Mouse (Mus musculus): Measurements from ENCODE around the gene Cdh4.
A peak's percentile ranks its signal among the peaks of the same experiment; 100 is the strongest.

Cdh4 gene

DNA sequence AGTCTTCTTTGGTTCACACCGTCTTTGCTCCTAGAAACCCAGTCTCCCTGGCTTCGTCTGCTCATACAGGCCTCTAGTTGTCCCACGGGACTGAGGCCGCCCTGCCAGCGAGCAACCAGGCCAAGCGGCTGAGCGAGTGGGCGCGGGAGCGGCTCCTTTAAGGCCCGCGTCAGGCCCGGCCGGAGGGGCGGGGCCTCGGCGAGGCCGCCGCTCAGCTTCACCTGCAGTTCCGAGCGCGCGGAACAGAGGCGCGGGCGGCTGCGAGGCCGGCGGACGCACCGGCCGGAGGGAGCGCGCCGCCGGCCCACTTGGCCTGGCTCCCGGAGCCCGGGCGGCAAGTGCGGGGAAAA, at the start of gene Cdh4:
Gene Cdh4, plus strand, starts transcription at position 241 of the 350 bp plus-strand sequence.
- DNase-seq (ENCODE audit: low spot score in 2 of 2), result peak in 1 of 2 experiments; percentile 39

- no peak for DNase-seq (ENCODE audit: low spot score in 2 of 2)
These were observed 46.8 kb upstream of the Cdh4 start for GRCm38 (mm10) chr2:179395442-179395841.

DNA sequence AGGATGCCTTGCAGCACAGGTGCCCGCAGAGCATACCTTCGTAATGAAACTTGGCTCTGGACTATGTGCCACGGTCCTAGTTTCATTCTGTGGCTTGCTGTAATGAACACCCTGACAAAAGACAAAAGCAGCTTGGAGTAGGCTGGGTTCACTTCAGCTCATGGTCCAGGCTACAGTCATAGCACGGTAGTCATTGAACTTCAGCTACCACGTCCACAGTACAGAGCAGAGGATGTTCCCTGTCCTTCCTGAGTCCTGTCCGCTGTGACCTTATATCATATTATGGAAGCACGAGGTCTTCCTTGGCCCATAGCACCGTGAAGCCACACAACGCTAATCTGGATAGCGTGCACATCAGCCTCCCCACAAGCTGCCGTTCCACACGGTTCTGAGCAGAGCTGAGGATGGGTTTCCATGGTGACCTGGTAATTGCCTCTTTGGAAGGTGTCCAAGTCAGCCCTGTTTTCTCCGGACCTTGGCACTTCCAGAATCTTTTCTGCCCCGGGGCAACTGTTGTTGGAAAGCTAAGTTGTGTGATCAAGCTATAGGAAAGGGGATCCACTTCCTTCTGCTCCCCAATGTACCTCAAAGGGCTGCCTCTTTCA, 42.5 kb upstream of the Cdh4 start:
- DNase-seq (ENCODE audit: low spot score in 2 of 2), result peak; percentile 13 to 15

DNA sequence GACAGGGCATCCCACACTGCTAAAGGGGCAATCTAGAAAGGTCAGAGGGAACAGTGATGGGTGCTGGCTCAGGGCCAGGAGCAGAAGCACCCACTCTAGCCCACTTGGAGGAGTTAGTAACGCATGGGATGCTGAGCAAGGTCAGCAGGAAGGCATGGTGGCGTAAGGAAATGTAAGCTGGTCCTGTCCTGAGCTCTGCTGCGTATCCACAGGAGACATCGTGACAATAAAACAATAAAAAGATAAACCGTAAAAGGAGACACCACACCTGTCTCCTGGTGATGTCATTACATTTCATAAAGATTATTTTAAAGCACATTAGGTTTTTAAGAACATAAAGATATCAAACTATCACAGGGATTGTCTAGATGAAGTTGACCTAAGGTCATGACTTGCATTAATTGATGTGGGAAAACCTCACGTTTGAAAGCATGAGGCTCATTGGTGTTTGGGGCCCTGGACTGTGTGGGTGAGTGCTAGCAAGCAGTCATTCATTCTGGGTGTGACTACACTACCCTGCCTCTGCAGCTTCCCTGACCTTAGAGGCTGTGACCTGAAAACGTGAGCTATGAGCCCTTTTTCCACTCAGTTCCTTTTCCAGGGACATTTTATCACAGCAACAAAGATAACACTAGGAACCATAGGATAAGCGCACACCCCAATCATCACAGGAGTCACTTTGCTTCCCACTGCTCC, 31.2 kb upstream of the Cdh4 start:
- DNase-seq (ENCODE audit: low spot score in 2 of 2), result no peak

DNA sequence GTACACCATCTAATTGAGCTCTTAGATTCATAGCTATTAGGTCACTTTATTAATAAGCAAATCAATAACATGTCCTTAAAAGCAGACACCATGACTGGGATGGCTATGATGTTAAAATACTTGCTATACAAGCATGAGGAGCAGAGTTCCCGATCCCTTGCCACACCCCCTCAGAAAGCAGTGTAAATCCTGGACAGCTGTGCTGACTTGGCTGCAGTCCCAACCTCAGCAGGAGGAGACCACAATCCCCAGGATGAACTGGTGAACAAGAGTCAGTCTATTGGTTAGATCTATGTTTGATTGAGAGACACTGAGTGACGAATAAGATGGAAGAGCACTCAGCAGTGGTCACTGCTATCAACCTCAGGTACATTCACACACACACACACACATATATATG, 29.3 kb upstream of the Cdh4 start:
- no peak for DNase-seq (ENCODE audit: low spot score in 2 of 2)

DNA sequence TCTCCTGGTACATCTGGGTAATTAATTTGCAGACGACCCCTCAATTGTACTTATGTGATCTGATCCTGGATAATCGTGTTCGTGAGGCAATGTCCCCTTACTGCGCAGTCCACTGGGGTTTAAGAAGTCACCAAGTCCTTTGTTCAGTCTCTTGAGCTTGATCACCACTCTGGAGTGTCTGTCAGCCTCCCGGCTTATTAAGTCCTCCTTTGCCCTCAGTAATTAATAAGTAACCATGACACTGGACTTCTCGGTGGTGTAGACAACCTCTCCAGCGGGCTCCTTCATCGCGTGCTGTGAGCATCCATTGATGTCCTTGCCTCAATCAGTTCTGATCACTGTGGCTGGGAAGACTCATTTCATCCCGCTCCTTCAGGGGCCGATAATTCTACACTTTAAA, 28.0 kb upstream of the Cdh4 start:
- DNase-seq (ENCODE audit: low spot score in 2 of 2), result no peak

DNA sequence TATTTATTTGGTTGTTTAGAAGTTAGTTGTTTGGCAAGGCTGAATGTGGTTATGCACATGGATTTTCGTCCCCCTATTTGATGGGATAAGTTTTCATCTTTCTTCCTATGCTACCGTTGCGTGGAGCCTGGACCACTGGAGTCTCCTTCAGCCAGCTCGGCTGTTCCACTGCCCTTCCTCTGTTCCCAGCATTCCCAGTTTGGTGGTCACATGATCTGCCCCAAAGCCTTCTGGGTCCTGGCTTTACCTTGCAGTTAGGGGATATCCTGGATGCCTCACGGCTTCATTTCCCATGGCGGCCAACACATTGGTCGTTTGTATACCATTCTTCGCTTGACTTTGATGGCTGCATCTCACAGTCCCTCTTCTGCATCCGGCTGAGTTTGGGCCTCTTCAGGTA, 27.5 kb upstream of the Cdh4 start:
- no peak for DNase-seq (ENCODE audit: low spot score in 2 of 2)

GRCm38 (mm10) chr2:179415892-179416403, 26.3 kb upstream of the Cdh4 start:
- DNase-seq (ENCODE audit: low spot score in 2 of 2), result no peak

DNA sequence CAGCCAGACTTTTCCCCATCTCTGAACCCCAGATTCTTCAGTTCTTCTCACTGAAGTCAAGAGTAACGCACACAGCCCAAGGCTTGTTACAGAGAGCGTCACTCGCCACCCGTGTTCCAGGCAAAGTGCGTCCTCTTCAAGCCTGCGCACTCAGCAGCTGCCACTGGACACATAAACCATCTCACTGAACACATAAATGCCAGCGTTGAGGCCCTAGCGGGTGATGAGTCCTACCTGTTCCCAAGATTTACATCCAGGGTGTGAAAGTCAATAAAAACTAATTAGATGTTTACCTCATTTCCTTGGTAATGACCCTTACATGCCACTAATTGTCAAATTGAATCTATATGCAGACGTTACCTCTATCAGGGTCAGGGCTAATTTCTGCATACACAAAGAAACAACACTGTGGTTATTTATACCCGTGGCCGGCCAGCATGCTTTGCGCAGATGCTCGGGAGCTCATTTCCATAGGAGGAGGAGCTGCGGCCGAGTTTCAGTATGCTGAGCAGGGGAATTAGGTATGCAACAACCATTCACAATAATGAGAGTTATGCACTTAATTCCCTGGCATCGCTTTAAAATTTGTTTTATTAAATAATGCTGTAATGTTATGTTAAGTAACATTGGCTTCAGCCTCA, 25.5 kb upstream of the Cdh4 start:
- DNase-seq (ENCODE audit: low spot score in 2 of 2), result no peak

- DNase-seq (ENCODE audit: low spot score in 2 of 2), result no peak
These were observed 16.6 kb upstream of the Cdh4 start for GRCm38 (mm10) chr2:179425602-179426001.

DNA sequence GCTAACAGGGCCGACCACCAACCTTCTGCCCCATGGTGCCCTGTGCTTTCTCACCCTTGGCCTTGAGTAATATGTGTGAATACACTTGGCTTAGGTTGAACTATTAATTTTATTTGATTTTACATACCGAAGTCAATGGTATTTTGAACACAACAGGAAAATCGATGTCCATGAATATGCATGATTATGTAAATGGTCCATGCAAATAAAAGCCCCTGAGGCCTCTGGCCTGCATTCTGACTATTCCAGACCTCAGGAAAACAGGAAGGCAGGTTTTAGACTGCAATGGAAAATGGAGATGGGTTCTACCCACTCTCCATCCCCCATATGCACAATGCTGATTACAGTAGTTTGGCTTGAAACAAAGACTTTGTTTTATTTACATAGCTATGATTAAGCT, 13.3 kb upstream of the Cdh4 start:
- DNase-seq (ENCODE audit: low spot score in 2 of 2), result no peak

DNA sequence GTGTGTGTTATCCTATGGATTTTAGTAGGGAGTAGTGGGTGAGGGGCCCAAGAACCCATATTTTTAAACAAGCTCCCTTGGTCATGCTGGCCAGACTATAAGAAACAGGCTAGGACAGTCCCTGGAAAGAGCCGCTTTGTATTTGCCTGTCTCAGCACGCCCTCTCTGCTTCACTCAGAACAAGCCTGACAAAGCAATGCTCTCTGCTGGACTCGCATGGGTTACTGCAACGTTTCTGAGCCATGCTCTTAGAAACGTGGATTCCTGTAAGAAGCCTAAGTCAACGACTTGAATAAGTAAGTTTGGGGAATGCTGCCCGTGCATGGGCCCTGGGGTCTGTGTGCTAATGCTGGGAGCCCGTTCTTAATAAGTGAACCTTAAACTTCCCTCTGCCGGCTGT, 2.1 kb upstream of the Cdh4 start:
- DNase-seq (ENCODE audit: low spot score in 2 of 2), result peak in 1 of 2 experiments; percentile 20

DNA sequence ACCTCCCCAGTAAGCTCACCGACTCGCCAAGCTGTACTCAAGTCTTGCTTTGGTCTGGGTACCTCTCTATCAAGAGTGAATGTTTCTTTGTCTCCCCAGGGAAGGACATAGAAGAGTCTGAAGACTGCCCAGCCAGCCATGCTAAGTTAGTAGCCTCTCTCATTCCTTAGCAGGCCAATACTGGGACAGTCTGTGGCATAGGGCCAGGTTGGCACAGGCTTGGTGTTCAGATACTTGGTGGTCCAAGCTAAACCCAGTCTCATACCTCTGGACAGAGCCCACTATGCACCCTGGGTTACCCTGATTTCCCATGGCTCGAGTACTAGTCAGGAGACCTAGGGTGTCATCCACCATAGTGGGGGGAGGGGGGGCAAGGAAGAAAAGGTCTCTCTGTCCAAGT, 1.1 kb upstream of the Cdh4 start:
- no peak for DNase-seq (ENCODE audit: low spot score in 2 of 2)

GRCm38 (mm10) chr2:179441717-179442116, 514 bp upstream of the Cdh4 start:
- no peak for DNase-seq (ENCODE audit: low spot score in 2 of 2)

- peak; percentile 23 to 53 for DNase-seq (ENCODE audit: low spot score in 2 of 2)
These were observed 452 bp downstream of the Cdh4 start for GRCm38 (mm10) chr2:179442541-179443225.

- DNase-seq (ENCODE audit: low spot score in 2 of 2), result peak in 1 of 2 experiments; percentile 50
These were observed 1.1 kb downstream of the Cdh4 start for GRCm38 (mm10) chr2:179443226-179443815.

- no peak for DNase-seq (ENCODE audit: low spot score in 2 of 2)
These were observed 1.7 kb downstream of the Cdh4 start for GRCm38 (mm10) chr2:179443959-179444358.

GRCm38 (mm10) chr2:179448256-179448655, 6.0 kb downstream of the Cdh4 start:
- DNase-seq (ENCODE audit: low spot score in 2 of 2), result no peak

- DNase-seq (ENCODE audit: low spot score in 2 of 2), result no peak
These were observed 6.8 kb downstream of the Cdh4 start for GRCm38 (mm10) chr2:179449018-179449417.

DNA sequence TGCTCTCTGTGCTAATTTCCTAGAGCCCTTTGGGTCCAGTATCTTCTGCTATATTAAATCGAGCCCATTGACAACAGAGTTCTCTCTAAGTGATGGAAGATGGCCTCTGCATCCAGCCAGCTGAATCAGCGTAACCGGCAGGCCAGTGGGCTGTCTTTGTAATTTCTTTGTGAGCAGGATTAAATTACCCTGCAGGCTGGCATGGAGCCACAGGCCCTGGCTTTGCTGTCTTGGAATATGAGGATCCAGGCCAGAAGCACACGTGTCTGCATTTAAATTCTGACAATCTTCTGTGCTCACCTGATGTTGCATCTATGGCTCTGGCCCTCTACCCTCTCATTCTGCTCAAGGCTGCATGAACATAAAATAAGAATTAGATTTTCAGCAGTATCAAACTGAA, 17.0 kb downstream of the Cdh4 start:
- no peak for DNase-seq (ENCODE audit: low spot score in 2 of 2)

GRCm38 (mm10) chr2:179459606-179460005, 17.4 kb downstream of the Cdh4 start:
- DNase-seq (ENCODE audit: low spot score in 2 of 2), result no peak

GRCm38 (mm10) chr2:179463514-179463913, 21.3 kb downstream of the Cdh4 start:
- DNase-seq (ENCODE audit: low spot score in 2 of 2), result no peak
